Mouse (Mus musculus): ENCODE measurements around the gene Usf1.

Usf1 gene

DNA sequence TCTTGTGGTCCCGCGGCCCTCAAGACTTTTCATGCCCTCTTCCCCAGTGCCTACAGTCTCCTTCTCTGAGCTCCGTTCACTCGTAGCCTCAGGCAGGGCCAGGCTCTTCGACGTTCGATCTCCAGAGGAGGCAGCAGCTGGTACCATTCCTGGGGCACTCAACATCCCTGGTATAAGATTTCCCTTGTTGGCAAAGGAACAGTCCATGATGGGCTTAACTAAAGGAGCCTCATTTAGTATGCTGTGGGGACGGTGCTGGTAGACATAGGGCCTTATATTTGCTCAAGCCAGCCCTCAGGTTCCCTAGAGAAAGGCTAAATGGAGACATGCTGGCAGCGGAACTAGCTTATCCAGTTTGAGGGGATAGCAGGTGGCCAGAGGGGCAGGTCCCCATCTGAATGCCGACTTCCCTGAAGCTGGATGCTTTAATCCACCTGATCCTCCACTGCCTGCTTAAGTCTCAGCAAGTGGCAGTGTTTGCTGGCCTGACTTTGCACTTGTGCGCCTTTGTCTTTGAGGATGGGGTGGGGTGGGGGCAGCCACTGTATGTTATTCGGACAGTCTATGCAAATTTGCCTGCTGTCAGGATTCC lies 8.3 kb downstream of the Usf1 start:
- DNase-seq, result no peak

DNA sequence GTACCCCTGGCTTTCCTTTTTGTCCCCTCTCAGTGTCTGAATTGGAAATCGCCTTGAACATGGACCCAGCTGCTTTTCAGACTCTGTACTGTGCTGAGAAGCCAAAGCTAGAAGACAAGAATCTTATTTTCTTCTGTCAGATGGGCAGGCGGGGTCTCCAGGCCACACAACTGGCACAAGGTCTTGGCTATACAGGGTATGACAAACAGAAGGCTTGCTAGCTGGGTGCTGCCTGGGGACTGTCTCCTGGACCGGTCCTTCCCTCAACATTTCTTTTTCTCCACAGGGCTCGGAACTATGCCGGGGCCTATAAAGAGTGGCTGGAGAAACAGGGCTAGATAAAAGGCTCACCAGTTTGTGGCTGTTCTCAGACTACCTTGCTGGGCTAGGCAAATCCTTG lies 8.8 kb downstream of the Usf1 start:
- no peak for DNase-seq

DNA sequence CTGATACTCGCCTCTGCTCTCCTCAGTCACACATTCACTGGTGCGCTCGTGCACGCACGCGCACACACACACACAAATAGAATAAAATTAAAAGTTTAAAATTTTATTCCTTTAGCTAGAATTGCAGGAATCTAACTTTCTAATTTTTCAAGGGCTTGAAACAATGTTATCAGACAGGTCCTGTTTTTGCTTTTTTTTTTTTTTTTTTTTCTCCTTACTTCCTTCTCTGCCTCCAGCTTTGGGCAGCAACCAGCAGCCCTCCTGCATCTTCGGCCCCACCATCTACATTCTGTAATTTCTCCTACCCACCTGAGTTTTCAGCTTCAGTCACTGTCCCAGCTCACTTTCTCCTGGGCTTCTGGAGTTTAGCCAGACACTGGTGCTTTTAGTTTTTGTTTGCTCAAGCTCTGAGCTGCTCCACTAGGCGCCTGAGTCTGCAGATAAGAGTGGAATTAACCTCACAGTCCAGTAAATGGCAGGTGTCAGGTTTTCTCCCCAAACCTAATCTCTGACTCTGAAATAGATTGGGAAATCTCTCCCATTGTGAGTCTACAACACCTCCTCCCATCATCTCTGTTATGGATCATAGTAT lies 11.5 kb downstream of the Usf1 start:
- DNase-seq, result no peak

DNA sequence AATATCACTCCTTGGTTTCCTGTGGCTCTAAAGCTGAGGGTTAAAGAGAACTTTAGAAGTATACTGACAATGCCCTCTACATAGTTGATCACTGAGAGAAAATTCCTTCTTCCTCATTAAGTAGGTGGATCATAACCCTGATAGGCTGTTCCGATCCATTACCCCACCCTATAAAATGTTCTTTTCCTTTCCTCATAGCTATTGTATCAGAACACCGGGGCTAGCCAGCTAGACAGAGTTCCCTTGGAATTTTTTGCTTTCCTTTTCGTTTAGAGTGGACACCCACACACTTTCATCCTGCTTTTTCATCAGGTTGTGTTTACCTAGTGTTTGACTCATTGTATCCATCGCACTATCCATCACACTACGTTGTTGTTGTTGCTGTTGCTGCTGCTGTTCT lies 13.5 kb downstream of the Usf1 start:
- no peak for DNase-seq

DNA sequence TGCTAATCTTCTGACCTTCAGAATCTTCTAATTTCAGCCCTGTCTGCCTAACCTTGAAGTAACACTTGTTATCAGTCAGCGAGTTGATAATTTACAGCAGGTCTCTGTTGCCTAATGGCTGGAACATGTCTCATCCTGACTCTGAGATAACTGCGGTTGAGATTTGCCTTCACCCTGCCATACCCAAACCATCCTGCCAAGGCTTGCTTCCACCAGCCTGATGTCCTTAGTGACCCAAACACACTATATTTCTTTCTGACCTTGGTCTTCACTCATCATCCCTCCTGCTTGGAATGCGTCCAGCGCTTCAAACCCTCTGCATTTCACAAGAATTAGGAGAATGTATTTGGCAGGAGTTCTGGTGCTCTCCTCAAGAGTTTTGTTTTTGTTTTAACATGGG lies 14.0 kb downstream of the Usf1 start:
- DNase-seq, result no peak

DNA sequence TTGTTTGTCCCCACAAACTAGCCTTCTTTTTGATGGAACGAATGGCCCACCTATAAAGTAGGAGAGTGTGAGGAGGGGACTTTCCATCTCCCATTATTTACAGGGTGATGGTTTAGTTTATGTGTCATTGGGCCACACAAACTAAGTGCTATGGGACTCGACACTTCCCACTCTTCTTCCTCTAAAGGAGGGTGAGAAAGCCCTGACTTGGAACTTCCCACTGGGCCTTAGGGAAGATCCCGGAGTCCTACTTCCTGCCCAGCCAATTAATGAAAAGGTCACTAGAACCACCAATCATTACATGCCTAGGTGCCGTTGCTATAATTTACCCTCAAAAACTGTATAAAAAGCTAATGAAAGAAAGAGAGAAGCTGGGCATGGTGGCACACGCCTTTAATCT lies 21.0 kb downstream of the Usf1 start:
- no peak for DNase-seq

DNA sequence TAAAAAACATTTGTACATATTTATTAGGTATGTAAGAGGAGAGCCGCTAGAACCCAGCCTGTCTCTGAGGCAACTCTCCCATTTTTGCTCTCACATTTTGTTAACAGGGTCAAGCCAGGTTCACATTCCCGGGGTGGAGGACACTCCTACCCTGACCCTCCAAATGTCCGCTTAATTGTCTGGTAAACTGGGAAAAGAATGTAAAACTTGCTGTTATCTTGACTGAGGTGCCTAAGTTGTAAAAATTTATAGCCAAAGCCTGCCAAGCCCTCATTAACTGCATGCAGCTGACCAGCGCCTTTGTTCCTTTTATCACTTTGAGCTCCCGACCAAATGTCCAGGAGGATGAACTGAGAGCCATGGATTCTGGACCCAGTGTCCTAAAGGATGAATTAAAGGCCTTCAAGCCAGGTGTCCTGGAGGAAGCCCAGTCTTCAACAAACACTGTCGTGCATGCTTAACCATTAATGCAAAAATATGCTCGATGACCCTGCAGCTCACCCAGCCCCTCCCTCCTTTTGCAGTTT lies 24.2 kb downstream of the Usf1 start:
- DNase-seq, result no peak

DNA sequence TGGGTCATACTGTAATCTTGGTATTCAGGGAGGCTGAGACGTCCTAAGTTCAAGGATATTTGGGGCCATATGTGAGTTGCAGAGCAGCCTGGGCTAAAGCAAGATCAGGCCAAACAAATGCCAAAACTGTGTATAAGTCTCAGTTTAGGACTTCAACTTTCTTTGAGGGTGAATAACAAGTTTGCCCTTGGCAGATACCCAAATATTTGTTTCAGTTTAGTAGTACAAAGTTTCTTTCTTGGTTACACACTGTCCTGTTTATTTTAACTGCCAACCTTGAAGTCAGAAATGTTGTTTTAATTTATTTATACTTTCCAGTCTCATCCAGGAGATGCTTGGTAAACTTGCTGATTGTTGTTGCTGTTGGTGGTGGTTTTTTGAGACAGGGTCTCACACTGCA lies 24.9 kb downstream of the Usf1 start:
- no peak for DNase-seq

DNA sequence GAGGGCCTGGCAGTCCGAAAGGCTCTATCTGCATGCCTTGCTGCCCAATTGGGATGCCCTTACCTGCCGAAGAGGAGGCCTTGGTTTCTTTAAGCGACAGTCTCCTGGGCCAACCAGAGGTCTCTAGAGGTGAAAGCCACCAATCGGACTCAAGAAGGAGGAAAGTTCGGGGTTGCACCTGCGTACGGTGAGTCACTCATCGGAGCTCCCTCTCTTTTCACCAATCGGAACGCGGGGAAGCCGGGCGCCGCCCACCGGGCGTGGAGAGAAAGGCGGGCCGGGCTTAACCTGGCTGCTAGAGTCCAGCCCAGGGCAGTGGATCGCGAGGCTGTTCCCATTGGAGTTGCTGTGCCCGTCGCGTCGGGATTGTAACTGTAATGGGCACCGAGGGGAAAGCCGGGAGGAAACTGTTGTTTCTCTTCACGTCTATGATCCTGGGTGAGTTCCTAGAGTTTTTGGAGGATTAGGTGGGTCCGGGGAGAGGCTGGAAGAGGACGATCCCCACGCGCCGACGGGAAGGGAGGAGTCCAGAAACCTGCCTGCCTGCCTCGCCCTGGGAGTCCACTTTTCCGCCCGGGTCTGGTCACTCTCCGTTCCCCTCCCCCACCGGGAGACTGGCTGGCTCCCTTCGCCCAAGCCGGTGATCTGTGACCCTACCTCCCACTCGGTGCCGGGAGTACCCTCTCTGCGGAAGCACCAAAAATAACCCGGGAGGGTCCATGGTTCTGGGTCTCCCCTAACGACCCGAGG lies 26.3 kb downstream of the Usf1 start, which contains the start of gene F11r:
Gene F11r (plus strand): TSS at position 272 of the 750 bp plus-strand sequence.
- DNase-seq, result peak; percentile 81 to 83

DNA sequence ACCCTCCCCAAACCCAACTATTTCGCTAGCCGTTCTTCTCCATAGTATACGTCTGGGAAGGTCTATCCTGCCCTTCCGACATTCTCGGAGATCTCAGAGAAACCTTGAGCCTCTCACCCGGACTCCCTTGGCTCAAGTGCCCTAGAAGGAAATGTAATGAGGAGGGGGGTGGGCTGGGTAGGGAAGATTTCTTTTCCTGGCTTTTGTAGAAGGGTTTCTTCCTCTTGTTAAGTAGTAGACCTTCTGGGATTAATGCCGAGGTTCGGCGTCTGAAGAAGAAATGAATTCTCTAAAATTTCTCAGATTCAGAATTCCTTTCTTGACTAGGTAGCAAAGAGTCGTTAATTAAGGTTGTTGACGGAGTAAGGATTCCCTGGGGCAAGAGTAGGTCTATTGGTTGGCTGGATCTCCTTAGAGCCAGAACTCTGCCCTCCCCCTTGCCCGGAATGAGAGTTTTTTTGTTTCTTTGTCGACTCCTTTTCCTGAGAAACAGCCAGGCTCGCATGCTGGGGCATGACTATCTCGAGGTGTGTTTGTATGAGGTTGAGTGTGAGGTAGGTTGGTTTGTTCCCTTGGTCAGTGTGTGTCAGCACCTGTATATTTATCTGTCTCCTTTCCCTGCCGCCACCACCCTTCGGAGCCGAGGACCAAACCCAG lies 27.0 kb downstream of the Usf1 start:
- DNase-seq, result no peak

DNA sequence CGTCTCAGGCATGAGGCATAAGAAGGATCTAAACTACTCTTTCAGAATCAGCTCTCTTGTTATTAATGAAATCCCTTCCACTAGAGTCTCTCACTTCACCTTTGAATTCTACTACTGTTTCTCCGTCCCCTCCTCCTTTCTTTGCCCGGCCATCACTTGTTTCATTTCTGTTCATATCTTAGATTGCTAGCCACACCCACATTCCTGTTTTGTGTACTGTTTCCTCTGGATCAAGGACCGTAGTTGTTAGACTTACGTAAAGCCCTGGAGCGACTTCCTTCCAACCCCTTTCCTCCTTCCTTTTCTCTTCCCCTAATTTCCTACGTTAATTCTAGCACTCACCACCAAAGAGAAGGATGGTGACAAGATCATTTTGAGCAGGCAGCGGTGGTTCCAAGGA lies 28.0 kb downstream of the Usf1 start:
- no peak for DNase-seq

DNA sequence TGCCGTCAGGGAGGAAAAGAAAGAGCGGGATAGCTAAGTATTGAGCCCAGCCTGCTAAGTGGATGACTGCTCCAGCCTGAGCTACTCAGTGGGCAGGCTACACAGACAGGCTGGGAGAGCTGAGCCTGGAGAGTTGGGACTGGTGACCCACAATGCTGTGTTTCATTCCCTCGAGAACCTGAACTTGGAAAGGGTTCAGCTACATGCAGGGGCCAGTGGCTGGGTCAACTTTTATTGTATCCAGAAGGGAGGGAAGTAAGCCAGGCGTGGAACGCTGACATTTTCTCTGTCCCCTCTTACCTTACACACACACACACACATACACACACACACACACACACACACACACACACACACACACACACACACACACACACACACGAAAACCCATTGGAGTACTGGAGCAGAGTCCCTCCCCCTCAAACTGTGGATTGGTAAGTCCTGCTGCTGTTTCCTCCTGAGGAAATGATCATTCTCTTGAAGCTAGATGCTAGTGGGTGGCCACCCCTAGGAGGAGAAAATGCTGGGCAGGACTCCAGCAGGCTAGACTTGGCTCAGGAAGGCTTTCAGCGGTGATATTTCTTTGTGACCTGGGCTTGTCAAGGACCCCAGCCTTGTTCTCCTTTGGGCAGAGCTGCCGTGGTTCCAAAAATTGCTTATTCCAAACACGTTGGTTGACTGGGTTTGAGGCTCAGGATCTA lies 29.1 kb downstream of the Usf1 start:
- DNase-seq, result no peak

DNA sequence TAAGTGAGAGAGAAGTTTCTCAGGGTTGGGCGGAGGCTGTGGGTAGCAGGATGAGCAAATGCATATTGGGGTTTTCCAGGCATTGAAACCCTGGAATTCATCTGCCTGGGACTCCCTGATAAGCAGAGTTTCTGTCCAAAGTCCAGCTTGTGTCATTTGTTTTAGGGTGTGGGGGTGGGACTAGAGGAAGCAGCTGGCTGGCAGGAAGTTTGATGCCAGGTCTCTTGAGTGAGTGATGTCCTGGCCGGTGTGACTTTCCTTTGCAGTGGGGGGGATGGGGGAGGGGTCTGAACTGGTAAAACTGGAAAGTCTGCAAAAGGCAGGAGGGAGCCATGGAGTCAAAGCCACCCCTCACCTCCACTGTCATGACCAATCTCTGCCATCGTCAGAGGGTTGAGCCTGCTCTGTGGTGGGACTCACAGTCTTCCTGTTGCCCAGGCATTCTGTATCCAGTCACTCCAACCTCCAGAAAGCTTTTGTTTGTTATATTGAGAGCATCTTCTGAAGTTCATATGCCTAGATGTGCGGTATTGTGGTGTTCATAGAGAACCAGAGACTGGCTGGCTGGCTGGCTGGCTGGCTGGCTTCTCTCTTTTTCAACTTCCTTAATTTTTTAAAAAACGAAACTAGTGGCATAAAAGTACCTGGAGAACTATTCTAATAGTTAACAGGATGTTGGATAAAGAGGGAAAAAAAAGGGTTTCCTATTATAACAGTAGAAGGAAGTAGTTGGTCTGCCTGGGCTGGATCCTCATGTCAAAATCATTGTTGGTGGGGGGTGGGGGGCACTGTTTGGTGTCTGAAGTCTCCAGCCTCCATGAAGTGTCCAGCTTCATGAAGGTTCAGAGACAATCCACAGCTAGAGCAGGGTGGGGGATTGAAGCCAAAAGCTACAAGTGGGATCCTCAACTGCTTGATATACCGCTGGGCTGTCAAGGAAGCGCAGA lies 30.6 kb downstream of the Usf1 start:
- DNase-seq, result no peak

DNA sequence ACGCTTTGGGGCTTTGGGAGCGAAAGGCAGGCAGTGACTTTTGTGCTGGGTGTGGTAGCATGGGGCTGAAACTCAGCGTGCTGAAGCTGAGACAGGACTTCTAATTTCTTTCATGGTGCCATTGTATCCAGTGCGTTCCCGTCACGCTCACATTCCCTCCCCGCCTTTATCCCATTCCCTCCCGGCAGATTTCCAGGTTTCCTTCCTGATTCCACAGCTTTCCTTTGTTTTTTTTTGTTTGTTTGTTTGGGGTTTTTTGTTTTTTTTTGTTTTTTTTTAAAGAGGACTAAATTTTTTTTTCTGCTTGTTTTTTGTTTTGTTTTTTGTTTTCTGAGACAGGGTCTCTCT lies 31.3 kb downstream of the Usf1 start:
- no peak for DNase-seq

DNA sequence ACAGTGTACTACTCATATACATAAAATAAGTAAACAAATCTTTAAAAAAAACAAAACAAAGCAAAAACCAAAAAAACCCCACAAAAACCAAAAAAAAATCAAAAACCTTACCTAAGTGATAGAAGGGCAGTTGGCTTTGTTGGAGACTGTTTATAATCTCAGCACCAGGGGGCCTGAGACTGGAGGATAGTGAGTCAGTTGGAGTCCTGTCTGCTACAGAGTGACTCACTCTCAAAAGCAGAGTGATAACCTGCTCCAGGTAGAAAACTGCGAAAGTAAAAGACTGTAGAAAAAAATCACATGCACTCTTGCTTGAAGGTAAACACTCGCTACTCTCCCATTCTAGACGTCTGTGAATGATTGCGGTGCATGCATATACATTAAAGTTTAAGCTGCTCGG lies 33.9 kb downstream of the Usf1 start:
- DNase-seq, result no peak

DNA sequence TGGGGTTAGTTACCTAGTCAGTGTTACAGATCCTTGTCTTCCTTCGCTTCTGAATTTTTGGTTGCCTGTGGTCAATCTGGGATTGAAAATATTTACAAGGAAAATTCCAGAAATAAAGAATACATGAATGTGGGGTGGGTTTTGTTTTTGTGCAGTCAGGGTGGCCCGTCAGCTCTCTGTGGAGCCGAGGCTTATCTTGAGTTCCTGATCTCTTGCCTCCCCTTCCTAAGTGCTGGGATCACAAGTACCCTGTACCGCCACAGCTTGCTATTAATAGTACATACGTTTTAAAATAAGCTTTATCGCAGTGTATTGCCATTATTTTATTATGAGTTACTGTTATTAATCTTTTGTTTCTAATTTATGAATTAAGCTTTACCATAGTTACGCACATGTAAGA lies 35.7 kb downstream of the Usf1 start:
- DNase-seq, result no peak

DNA sequence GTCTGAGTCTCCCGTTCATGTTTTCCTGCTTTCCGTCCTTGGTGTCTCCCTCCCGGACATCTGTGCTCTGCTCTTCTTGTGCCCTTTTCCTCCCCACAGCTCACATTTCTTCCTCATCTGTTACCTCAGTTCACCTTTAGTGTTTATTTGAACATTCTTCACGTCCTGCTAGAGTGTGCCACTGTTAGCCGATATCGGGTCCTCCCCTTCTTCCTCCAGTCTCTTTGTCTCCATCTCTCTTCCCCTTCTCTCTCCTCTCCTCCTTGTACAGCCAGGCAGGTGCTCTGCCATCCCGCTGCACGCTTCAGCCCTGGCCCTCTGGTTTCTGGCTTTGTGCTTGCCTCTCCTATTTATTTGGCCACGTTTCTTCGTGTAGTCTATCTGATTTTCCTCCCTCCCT lies 36.6 kb downstream of the Usf1 start:
- no peak for DNase-seq

DNA sequence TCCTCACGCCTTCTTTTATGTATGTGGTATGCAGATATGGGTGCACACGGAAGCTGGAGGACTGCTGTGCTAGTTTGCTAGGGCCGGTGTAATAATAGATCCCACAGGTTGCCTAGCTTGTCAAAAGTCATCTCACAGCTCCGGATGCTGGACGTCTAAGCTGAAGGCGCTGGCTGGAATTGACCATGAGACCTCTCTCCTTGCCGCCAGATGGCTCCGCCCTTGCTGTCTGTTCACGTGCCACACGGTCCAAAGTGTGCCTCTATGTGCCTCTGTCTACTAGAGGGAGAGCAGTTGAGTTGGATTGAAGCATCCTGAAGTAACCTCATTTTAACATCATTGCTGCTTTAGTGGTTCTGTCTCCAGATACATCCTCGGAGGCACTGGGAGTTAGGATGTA lies 38.9 kb downstream of the Usf1 start:
- no peak for DNase-seq

DNA sequence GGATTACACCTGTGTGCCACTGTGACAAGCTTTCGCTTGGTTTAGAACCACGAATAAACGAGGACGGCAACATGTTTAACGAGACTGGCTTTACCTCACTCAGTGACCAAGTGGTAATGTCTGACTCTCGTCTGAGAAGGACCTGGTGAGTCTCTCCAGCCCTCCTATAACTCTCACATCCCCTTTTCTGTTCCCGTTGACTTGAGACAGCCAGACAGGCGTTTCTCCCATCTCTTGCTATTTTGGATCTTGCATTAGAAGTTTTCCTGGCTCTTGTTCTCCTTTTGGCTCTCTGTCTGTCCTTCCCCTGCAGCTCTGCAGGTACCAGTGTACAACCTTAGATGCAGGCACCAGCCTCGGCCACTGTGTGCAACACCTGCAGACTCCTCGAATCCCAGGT lies 39.9 kb downstream of the Usf1 start:
- no peak for DNase-seq

DNA sequence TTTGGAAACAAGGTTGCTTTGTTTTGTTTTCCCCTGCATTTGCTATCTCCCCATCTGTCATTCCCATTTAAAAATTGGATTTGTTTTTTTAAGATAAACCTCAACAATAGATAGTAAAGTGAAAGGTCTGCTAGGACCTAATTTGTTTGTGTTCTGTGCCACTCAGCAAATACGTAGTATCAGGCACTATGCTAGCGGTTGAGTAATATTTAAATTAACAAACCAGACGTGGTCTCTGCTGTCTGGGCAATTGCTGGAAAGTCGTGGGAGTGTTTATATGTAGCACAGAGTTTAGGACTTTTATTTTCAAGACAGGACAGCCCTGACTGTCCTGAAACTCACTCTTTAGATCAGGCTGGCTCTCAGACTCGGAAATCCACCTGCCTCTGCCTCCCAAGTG lies 41.4 kb downstream of the Usf1 start:
- no peak for DNase-seq

DNA sequence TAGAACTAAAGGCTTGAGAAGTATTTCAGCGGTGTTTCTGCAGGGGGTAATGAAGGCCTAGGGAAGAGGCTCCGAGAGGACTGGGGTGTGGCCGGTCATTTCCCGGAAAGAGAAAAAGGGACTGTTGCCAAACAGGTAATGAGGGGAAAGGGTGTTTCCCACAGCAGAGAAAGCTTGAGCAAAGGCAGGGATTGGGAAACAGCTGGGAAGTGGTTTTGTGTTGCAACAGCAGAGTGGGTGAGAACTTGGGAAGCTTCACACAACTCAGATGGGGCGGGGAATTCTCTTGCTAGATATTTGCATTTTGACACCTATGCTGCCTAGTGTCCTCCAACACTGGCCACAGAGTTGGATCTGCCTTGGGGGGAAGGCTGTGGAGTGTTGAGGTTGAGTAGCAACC lies 41.8 kb downstream of the Usf1 start:
- DNase-seq, result no peak

DNA sequence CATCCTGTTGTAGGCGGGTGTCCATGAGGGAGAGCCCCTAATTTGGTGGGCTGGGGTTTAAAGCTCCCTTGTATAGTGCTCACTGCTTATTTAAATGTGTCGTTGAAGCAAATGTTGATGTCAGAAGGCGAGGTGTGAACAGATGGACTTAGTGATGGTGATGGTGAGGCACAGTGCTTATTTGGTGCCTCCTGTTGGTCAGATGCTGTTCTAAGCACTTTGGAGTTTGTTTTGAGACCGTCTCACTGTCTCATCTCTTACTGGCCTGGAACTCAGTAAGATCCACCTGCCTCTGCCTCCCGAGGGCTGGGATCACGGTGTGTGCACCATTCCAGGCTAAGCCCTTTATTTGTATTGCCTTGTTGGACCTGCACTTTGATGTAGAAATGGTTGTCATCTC lies 43.8 kb downstream of the Usf1 start:
- no peak for DNase-seq
